Mouse (Mus musculus): Measurements from ENCODE around the gene Gm8909. TPM values are rescaled to one million over a fixed set of nuclear protein-coding genes. Genes with fewer than 3 reads are reported as not detected.
"Not testable (repeated sequence)": the region's sequence is repeated elsewhere in the genome, so short reads cannot be mapped to it uniquely, and the experiment has no call there.

Gm8909 gene
- total RNA-seq, 2 experiments from 2014 or later = not detected

DNA sequence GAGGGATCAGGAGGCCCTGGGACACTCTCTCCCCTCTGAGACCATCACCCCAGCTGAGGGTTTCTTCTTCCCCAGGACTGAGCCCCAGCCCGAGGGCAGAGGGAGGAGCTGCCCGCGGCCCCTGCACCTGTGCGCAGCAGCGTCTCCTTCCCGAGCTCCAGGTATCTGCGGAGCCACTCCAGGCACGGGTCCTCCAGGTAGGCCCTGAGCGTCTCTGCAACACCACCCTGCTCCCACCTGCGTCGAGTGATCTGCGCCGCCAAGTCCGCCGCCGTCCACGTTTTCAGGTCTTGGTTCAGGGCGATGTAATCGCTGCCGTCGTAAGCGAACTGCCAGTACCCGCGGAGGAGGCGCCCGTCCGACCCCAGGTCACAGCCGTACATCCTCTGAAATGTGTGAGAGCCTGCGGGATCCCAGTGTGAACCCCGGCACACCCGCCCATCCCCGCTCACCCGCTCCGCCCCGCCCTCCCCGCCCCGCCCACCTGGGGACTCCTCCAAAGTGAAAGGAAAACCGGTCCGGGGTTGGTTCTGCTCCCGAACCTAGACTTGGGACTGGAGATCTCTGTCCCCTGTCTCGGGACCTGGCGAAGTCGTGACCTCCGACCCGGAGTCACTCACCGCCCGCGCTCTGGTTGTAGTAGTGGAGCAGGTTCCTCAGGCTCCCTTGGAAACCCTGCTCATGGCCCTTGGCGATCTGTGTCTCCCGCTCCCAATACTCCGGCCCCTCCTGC is 865 bp downstream of the Gm8909 start:
- ATAC-seq (replicated peaks; ENCODE audit: low FRiP score, low TSS enrichment, poor library complexity, severe bottlenecking) = peak; percentile 62; the same call in 1 of the 2 replicates

GRCm38 (mm10) chr17:36166901-36167300 is 1.4 kb downstream of the Gm8909 start:
- ATAC-seq (replicated peaks; ENCODE audit: low FRiP score, low TSS enrichment, poor library complexity, severe bottlenecking) = not testable (repeated sequence)

GRCm38 (mm10) chr17:36161129-36162051 is 6.9 kb downstream of the Gm8909 start:
- peak; percentile 49; the same call in 1 of the 2 replicates for ATAC-seq (replicated peaks; ENCODE audit: low FRiP score, low TSS enrichment, poor library complexity, severe bottlenecking)

DNA sequence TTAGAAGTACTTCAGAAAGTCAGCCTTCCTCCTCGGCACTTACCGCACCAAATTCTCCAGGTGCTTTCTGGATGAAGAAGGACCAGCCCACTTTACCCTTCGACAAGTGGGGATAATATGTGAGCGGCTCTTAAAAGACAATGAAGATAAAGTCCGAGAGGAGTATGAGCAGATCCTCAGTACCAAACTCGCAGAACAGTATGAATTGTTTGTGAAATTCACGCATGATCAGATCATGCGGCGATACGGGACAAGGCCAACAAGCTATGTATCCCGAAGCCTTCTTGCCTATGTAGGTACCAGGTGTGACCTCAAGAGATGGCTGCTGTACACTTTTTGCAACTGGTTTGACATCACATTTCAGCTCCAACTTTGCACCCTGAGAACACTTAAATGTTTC is 10.1 kb downstream of the Gm8909 start:
- ATAC-seq (replicated peaks; ENCODE audit: low FRiP score, low TSS enrichment, poor library complexity, severe bottlenecking) = not testable (repeated sequence)

DNA sequence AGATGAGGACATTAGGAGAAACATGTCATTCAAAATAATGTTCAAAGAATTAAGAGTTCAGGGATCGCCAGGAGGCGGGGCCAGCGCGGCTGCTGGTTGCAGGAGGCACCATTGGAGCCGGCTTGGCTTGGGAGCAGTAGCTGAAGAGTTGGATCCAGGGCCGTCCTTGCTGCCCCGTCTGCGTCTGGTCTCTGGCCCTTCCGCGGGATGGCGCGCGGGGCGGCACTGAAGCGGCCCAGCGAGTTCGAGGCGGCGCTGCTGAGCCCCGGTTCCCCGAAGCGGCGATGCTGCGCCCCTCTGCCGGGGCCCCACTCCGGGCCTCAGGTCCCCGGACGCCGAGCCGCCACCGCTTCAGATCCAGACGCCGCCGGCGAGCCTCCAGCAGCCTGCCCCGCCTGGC is 10.6 kb downstream of the Gm8909 start:
- not testable (repeated sequence) for ATAC-seq (replicated peaks; ENCODE audit: low FRiP score, low TSS enrichment, poor library complexity, severe bottlenecking)

DNA sequence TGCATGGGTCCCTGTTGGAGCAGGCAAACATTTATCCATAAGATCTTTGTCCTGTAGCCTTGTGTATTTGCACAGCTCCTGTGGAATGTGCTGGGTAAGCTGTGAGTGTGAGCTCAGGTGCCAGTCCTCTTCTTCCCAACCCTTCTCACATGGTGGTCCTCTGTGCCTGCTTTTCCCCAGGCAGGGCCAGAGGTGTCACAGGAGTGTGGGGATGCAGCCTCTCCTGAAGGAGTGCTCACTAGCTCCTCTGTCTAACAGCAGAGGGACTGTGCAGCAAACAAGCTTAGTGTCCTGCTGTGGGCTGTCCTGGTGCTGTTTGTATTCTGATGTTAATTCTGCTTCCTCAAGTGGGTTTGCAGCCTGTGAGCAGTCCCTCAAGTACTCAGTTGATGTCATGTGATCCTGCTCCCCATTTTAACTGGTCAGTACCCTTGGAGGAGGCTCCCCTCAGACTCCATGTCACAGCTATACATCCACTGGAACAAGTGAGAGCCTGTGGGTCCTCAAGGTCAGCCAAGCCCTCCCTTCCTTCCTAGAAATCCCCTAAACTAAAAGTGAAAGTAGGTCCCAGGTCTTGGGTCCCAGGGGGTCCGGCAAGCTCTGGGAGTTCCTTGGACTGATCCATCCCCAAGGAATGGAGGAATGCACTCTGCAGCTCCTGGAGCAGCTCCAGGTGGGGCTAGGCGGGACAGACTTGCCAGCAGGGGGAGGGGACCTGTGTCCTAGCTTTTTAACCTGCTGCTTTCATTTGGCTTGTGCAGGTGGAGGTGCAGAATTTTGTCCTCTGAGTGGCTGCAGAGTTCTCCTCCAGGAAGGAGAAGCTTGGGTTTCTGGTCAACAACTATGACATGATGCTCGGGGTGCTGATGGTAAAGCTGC is 13.8 kb downstream of the Gm8909 start:
- ATAC-seq (replicated peaks; ENCODE audit: low FRiP score, low TSS enrichment, poor library complexity, severe bottlenecking) = no peak

- ATAC-seq (replicated peaks; ENCODE audit: low FRiP score, low TSS enrichment, poor library complexity, severe bottlenecking) = not testable (repeated sequence)
Observed at GRCm38 (mm10) chr17:36151200-36151599, 17.1 kb downstream of the Gm8909 start.

- ATAC-seq (replicated peaks; ENCODE audit: low FRiP score, low TSS enrichment, poor library complexity, severe bottlenecking) = not testable (repeated sequence)
Observed at GRCm38 (mm10) chr17:36148468-36148867, 19.9 kb downstream of the Gm8909 start.

- ATAC-seq (replicated peaks; ENCODE audit: low FRiP score, low TSS enrichment, poor library complexity, severe bottlenecking) = not testable (repeated sequence)
Observed at GRCm38 (mm10) chr17:36146937-36147336, 21.4 kb downstream of the Gm8909 start.

- ATAC-seq (replicated peaks; ENCODE audit: low FRiP score, low TSS enrichment, poor library complexity, severe bottlenecking) = 0 out of 2 replicates have a peak, but pooled peaks have one; percentile 25
Observed at GRCm38 (mm10) chr17:36145861-36146156, 22.5 kb downstream of the Gm8909 start.

DNA sequence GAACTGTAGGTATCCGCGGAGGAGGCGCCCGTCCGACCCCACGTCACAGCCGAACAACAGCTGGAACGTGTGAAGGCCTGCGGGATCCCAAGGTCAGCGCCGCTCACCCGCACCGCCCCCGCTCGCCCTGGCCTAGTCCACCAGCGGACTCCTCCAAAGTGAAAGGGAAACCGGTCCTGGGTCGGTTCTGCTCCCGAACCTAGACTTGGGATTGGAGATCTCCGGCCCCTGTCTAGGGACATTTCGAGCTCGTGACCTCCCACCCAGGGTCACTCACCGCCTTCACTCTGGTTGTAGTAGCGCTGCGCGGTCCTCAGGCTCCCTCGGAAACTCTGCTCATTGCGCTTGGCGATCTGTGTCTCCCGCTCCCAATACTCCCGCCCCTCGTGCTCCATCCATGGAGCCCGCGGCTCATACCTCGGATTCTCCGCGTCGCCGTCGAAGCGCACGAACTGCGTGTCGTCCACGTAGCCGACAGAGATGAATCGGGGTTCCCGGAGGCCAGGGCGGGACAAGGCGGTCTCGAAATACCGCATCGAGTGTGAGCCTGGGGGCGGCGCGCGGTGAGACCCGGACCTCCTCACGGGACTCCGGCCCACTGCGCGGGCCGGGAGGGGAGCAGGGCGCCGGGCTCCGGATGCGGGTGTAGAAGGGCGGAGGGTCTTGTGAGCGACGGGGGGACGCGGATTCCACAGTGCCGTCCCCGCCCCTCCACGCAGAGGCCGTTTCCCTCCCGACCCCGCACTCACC is 23.1 kb downstream of the Gm8909 start:
- peak; percentile 64 for ATAC-seq (replicated peaks; ENCODE audit: low FRiP score, low TSS enrichment, poor library complexity, severe bottlenecking)

GRCm38 (mm10) chr17:36136299-36136848 is 32.0 kb downstream of the Gm8909 start:
- not testable (repeated sequence) for ATAC-seq (replicated peaks; ENCODE audit: low FRiP score, low TSS enrichment, poor library complexity, severe bottlenecking)

DNA sequence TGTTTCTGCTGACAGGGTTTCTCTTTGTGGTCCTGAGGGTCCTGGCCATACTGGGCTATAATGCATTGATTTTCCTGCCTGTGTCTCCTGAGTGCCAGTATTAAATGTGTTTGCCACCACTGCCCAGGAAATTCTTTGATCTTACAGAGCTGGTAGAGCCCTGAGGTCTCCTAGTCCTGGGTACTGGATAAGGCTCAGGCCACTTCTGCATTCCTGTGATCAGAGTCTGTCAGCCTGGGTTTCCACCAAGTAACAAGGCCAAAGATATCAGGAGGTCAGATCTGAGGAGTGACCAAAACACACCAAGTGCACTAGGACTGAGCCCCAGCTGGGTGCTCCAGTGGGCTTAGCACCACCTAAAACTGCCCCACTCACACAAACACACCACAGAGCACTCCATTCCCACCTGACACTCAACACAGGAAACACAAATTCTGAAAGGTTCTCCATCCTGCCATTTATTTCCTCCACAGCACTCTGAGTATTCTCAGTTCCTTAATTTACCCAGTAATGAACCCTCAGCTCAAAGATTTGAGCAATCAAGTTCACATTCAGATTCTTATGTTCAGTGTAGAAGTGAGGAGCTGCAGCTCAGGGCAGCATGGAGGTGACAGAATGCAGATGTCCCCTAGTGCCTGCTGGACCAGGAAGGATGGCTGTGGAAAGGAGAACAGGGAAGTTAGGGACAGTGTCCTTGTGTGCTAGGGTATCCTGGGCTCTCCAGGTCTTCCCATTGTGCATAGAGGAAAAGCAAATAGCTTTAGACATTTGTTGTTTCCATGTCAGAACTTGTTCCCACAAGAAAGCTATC is 32.7 kb downstream of the Gm8909 start:
- ATAC-seq (replicated peaks; ENCODE audit: low FRiP score, low TSS enrichment, poor library complexity, severe bottlenecking) = not testable (repeated sequence)

GRCm38 (mm10) chr17:36131516-36132265 is 36.6 kb downstream of the Gm8909 start:
- ATAC-seq (replicated peaks; ENCODE audit: low FRiP score, low TSS enrichment, poor library complexity, severe bottlenecking) = no peak

GRCm38 (mm10) chr17:36128968-36129817 is 39.1 kb downstream of the Gm8909 start, which contains the start of gene Gm7030:
TSS of gene Gm7030 (minus strand) at chr17:36129425.
- not testable (repeated sequence) for ATAC-seq (replicated peaks; ENCODE audit: low FRiP score, low TSS enrichment, poor library complexity, severe bottlenecking)

DNA sequence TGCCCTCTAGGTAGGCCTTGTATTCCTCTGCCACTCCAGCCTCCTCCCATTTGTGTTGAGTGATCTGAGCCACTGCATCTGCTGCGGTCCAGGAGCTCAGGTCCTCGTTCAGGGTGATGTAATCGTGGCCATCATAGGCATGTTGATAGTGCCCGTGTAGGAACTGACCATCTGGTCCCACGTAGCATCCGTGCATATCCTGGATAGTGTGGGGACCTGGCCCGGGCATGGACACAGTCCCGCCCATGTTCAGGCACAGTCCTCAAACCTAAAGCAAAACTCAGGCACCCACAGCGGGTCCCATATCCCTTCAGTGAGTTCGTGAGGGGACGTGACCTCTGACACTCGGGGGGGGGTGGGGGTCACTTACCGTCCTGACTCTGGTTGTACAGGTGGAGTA is 39.8 kb downstream of the Gm8909 start:
- ATAC-seq (replicated peaks; ENCODE audit: low FRiP score, low TSS enrichment, poor library complexity, severe bottlenecking) = not testable (repeated sequence)
